Mouse (Mus musculus) cerebellum, adult 11-12 months (tissue): ENCODE results near the gene Sppl2b.
"Not testable (repeated sequence)": the region's sequence is repeated elsewhere in the genome, so short reads cannot be mapped to it uniquely, and the experiment has no call there.

Experiments used
- DNase-seq: peaks from one replicate; pipeline ENCODE4 v3.0.0; 2022

Sppl2b gene

GRCm38 (mm10) chr10:80824827-80825226 is 30.2 kb upstream of the Sppl2b start:
- DNase-seq: no peak

- DNase-seq: peak; percentile 100
Observed at GRCm38 (mm10) chr10:80826151-80827062, 28.7 kb upstream of the Sppl2b start, which contains the start of gene Oaz1. Oaz1 (plus strand) TSS chr10:80826656.

GRCm38 (mm10) chr10:80827063-80827869 is 27.8 kb upstream of the Sppl2b start:
- DNase-seq: no peak

- DNase-seq: no peak
Observed at GRCm38 (mm10) chr10:80827870-80828420, 27.1 kb upstream of the Sppl2b start.

GRCm38 (mm10) chr10:80828587-80828986 is 26.5 kb upstream of the Sppl2b start:
- not testable (repeated sequence) for DNase-seq

- DNase-seq: no peak
Observed at GRCm38 (mm10) chr10:80829359-80830278, 25.5 kb upstream of the Sppl2b start.

GRCm38 (mm10) chr10:80831136-80831535 is 23.9 kb upstream of the Sppl2b start:
- no peak for DNase-seq

GRCm38 (mm10) chr10:80832818-80833217 is 22.3 kb upstream of the Sppl2b start:
- DNase-seq: no peak

GRCm38 (mm10) chr10:80835617-80836016 is 19.5 kb upstream of the Sppl2b start:
- no peak for DNase-seq

GRCm38 (mm10) chr10:80836949-80837379 is 18.1 kb upstream of the Sppl2b start:
- DNase-seq: peak; percentile 80

- peak; percentile 84 for DNase-seq
Observed at GRCm38 (mm10) chr10:80837827-80838226, 17.2 kb upstream of the Sppl2b start.

GRCm38 (mm10) chr10:80838346-80838912 is 16.6 kb upstream of the Sppl2b start:
- no peak for DNase-seq

- DNase-seq: no peak
Observed at GRCm38 (mm10) chr10:80839848-80840247, 15.2 kb upstream of the Sppl2b start.

GRCm38 (mm10) chr10:80841685-80842084 is 13.4 kb upstream of the Sppl2b start:
- DNase-seq: peak; percentile 52

- peak; percentile 55 for DNase-seq
Observed at GRCm38 (mm10) chr10:80842334-80842733, 12.7 kb upstream of the Sppl2b start.

GRCm38 (mm10) chr10:80843087-80843930 is 11.8 kb upstream of the Sppl2b start:
- DNase-seq: peak; percentile 72

- peak; percentile 85 for DNase-seq
Observed at GRCm38 (mm10) chr10:80843931-80844547, 11.0 kb upstream of the Sppl2b start, which contains the start of gene Lingo3. Lingo3 (minus strand) TSS chr10:80844039.

GRCm38 (mm10) chr10:80845055-80845693 is 9.9 kb upstream of the Sppl2b start:
- DNase-seq: peak; percentile 72

GRCm38 (mm10) chr10:80845732-80846131 is 9.3 kb upstream of the Sppl2b start:
- no peak for DNase-seq

GRCm38 (mm10) chr10:80848571-80848970 is 6.5 kb upstream of the Sppl2b start:
- no peak for DNase-seq
